Mouse (Mus musculus) hindbrain, postnatal 0 days (tissue): ENCODE results near the gene Vps53. TPM values are rescaled to one million over a fixed set of nuclear protein-coding genes. Genes with fewer than 3 reads are reported as not detected.

ENCODE experiments used
- ATAC-seq: fragments of 200-750 bp; cut with Nextera tagmentation; 2 replicates; pipeline ENCODE4 v1.8.0; 2017; ENCODE audit warnings: mild to moderate bottlenecking, moderate TSS enrichment, moderate library complexity
- DNase-seq: peaks from one replicate; pipeline ENCODE4 v3.0.0-alpha.2; 2015; ENCODE audit warnings: low spot score
- H3K27ac ChIP-seq: fragments of 300-500 bp; sonication (generic); 2 replicates; pipeline ENCODE4 v1.5.1; 2014; ENCODE audit warnings: mild to moderate bottlenecking
- H3K27me3 ChIP-seq: fragments of 300-500 bp; sonication (generic); 2 replicates; pipeline ENCODE4 v1.6.1; 2014; ENCODE audit warnings: low read length, mixed read lengths; ENCODE audit not compliant: insufficient read depth
- H3K36me3 ChIP-seq: fragments of 300-500 bp; sonication (generic); 2 replicates; pipeline ENCODE4 v1.6.1; 2014; ENCODE audit warnings: low read length, mixed read lengths; ENCODE audit not compliant: insufficient read depth
- H3K4me1 ChIP-seq: fragments of 300-500 bp; sonication (generic); 2 replicates; pipeline ENCODE4 v1.6.1; 2014; ENCODE audit warnings: antibody characterized with exemption, low read length, mixed read lengths; ENCODE audit not compliant: insufficient read depth
- H3K4me2 ChIP-seq: fragments of 300-500 bp; sonication (generic); 2 replicates; pipeline ENCODE4 v1.6.1; 2014; ENCODE audit warnings: low read depth, mild to moderate bottlenecking, low read length, moderate library complexity, mixed read lengths
- H3K4me3 ChIP-seq: fragments of 300-500 bp; sonication (generic); 2 replicates; pipeline ENCODE4 v1.5.1; 2014; ENCODE audit warnings: low read length
- H3K9ac ChIP-seq: fragments of 300-500 bp; sonication (generic); replicated peaks from 2 replicates; pipeline ENCODE4 v1.6.1; 2014; ENCODE audit warnings: mild to moderate bottlenecking, low read length, moderate library complexity, mixed read lengths
- H3K9me3 ChIP-seq: fragments of 300-500 bp; sonication (generic); 2 replicates; pipeline ENCODE4 v1.6.1; 2016; ENCODE audit warnings: low read length, mixed read lengths
- CTCF ChIP-seq: IDR thresholded peaks from 2 replicates; pipeline ENCODE4 v1.5.1; 2016; ENCODE audit warnings: antibody characterized with exemption, control low read depth, low read depth
- WGBS: fragments of 180-500 bp; shearing (Covaris S2); extraction: QIAGEN DNeasy Blood & Tissue Kit; methylation state at CpG from one replicate; pipeline ENCODE4 v1.1.7; 2014; 5-methylcytosine and 5-hydroxymethylcytosine counted together
- polyA plus RNA-seq: library from polyadenylated mRNA; unstranded; fragments of >200 nt; fragmentation: Nextera tagmentation; extraction: Ambion mirVana; gene quantifications from 2 replicates; pipeline ENCODE4 v1.2.1, GENCODE M21; 2015
- total RNA-seq: library from RNA; depleted of rRNA; stranded (reverse); fragments of >200 nt; gene quantifications from 2 replicates; pipeline ENCODE4 v1.2.3, GENCODE M21; 2014

Vps53 gene
- total and polyA plus RNA-seq, 2 experiments from 2014 or later = 42.8 to 59.0 TPM

DNA sequence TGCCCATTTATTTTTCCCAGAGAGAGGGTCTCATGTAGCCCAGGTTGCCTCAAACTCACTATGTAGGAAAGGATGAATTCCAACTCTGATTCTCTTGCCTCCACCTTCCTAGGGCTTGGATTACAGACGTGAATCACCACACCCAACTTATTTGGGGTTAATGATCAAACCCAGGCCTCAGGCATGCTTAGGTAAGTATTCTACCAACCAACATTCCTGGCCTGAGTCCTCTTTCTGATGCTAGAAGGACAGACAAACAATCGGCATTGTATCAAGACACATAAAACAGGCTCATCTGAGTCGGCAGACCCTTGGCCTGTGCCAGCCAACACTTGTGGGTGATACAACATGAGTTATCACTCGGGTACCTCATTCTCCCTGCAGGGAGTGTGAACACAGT is 58.4 kb downstream of the Vps53 start:
- Histone ChIP-seq H3K4me1 (no peaks in the 10 kb centered on the region), H3K27me3 (no peaks in the 10 kb centered on the region), H3K9me3 (no peaks in the 10 kb centered on the region), H3K36me3 (peaks cover 27% of the 10 kb centered on the region), H3K9ac (no peak overlapping the region), H3K27ac (no peak overlapping the region), H3K4me2 (no peak overlapping the region), H3K4me3 (no peak overlapping the region)
- DNase-seq (no peak), ATAC-seq (no peak)
- 91% methylated on average over 4 of the region's 4 CpGs for WGBS
- no peak for TF ChIP-seq CTCF

GRCm38 (mm10) chr11:76120407-76120901 is 59.0 kb downstream of the Vps53 start:
- no peak for TF ChIP-seq CTCF

DNA sequence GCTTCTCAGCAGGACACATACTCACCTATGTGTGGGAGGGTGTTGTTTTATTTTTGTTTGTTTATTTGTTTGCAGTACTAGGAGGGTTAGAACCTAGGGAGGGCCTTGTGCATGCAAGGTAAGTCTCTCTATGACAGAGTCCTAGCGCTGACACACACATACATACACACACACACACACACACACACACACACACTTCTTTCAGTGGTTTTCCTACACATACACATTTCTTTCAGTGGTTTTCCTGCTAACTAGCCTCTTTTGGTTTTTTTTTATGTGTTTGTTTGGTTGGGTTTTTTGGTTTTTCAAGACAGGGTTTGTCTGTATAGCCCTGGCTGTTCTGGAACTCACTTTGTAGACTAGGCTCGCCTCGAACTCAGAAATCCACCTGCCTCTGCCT is 69.0 kb downstream of the Vps53 start:
- TF ChIP-seq CTCF = no peak
- no peak for ATAC-seq
- H3K9ac ChIP-seq = no peak overlapping the region
- peaks cover 17% of the 10 kb centered on the region for H3K36me3 ChIP-seq
- no peak for DNase-seq
- H3K4me3 ChIP-seq = no peak overlapping the region
- WGBS = 97% methylated on average over 3 of the region's 3 CpGs
- no peak overlapping the region for H3K27ac ChIP-seq
- H3K4me2 ChIP-seq = no peak overlapping the region
- no peaks in the 10 kb centered on the region for H3K4me1 ChIP-seq
- no peaks in the 10 kb centered on the region for H3K27me3 ChIP-seq
- H3K9me3 ChIP-seq = no peaks in the 10 kb centered on the region

More at GRCm38 (mm10) chr11:76120407-76120901, 59.0 kb downstream of the Vps53 start:
- peaks cover 20% of the 10 kb centered on the region for H3K36me3 ChIP-seq
- H3K9ac ChIP-seq = no peak overlapping the region
- ATAC-seq (no peak), DNase-seq (no peak)
- H3K4me1 ChIP-seq = no peaks in the 10 kb centered on the region
- no peak overlapping the region for H3K27ac ChIP-seq
- H3K27me3 ChIP-seq = no peaks in the 10 kb centered on the region
- WGBS = 77% methylated on average over 10 of the region's 10 CpGs
- H3K4me3 ChIP-seq = no peak overlapping the region
- no peaks in the 10 kb centered on the region for H3K9me3 ChIP-seq
- no peak overlapping the region for H3K4me2 ChIP-seq

DNA sequence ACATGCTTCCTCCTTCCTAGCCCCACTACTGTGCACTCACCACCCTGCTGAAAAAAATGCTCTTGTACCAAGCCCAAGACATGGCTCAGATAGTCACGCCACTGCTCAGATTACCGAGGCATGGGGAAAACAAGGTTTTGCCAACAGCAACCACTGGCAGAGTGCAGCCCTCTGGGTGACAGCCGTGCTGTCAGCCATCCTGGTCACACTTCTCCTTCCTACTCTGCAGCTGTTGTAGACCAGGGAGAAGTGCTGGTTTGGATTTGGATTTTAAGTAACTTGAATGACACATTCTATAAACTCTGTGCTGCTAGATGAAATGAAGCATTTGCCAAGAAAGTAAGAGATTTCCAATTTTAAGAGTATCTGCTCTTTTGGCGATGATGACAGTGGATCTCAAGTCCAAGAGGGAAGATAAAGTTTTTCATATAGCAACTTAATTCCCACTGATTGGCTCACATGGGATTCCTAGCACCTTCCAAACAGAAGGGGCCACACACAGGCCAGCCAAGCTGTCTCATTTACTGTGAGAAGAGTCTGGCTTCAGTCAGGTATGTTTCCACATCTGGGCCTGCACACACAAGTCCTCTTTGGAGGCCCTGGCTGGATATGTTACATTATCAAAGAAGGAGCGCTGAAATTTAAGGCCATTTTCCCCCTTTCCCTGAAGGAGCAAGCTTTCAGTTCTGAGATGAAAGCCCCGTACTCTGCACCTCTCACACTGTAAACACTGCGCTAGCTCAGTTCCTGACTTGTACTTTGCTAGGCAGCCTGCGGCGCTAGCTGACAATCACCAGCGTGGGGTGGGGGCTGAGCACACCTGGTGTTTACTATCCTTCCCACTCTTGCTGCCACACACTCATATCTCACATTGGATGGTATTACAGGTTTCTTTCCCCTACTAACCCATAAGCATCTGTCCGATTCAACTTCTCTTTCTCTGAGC is 72.6 kb downstream of the Vps53 start:
- Histone ChIP-seq H3K27ac (no peak overlapping the region), H3K9me3 (no peaks in the 10 kb centered on the region), H3K4me2 (no peak overlapping the region), H3K4me1 (no peaks in the 10 kb centered on the region), H3K36me3 (peaks cover 12% of the 10 kb centered on the region), H3K27me3 (no peaks in the 10 kb centered on the region), H3K9ac (no peak overlapping the region), H3K4me3 (no peak overlapping the region)
- no peak for TF ChIP-seq CTCF
- WGBS = 88% methylated on average over 11 of the region's 11 CpGs
- DNase-seq = no peak
- ATAC-seq = no peak

DNA sequence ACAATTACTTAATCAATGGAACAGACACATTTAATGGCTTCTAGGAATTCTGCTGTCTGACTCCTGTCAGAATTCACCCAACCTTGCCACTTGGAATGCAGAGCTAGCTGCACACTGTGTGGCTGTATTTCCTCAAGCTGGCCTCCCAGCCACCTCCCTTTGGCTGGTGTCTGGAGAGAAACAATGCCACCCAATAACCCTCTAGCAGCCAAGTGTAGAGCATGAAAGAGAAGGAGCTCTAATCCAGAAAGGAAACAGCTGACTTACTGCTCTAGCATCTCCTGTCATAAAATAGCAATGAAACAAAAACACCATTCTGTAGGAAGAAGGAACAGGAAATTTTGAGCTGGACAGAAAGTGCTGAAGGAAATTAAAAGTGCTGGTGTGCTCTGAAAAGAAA is 78.3 kb downstream of the Vps53 start:
- TF ChIP-seq CTCF = no peak
- H3K4me2 ChIP-seq = no peak overlapping the region
- ATAC-seq = no peak
- H3K9me3 ChIP-seq = no peaks in the 10 kb centered on the region
- no peak overlapping the region for H3K27ac ChIP-seq
- no peaks in the 10 kb centered on the region for H3K27me3 ChIP-seq
- H3K4me3 ChIP-seq = no peak overlapping the region
- no peaks in the 10 kb centered on the region for H3K4me1 ChIP-seq
- DNase-seq = no peak
- H3K36me3 ChIP-seq = peaks cover 24% of the 10 kb centered on the region
- H3K9ac ChIP-seq = no peak overlapping the region

- no peak for TF ChIP-seq CTCF
- H3K9me3 ChIP-seq = no peaks in the 10 kb centered on the region
- peaks cover 19% of the 10 kb centered on the region for H3K36me3 ChIP-seq
- H3K4me1 ChIP-seq = no peaks in the 10 kb centered on the region
- WGBS = 76% methylated on average over 4 of the region's 4 CpGs
- no peak overlapping the region for H3K27ac ChIP-seq
- H3K4me3 ChIP-seq = no peak overlapping the region
- H3K9ac ChIP-seq = no peak overlapping the region
- ATAC-seq = no peak
- no peak overlapping the region for H3K4me2 ChIP-seq
- DNase-seq = no peak
- no peaks in the 10 kb centered on the region for H3K27me3 ChIP-seq
Measured at GRCm38 (mm10) chr11:76099193-76099975, 80.1 kb downstream of the Vps53 start.
